Mouse (Mus musculus) left cerebral cortex, adult 11 months (tissue): Measurements from ENCODE around the gene Mybph.
A peak's percentile ranks its signal among the peaks of the same experiment; 100 is the strongest.

Experiments
- DNase-seq: peaks from one replicate; pipeline ENCODE4 v3.0.0; 2022; ENCODE audit warnings: low spot score

The Mybph gene

DNA sequence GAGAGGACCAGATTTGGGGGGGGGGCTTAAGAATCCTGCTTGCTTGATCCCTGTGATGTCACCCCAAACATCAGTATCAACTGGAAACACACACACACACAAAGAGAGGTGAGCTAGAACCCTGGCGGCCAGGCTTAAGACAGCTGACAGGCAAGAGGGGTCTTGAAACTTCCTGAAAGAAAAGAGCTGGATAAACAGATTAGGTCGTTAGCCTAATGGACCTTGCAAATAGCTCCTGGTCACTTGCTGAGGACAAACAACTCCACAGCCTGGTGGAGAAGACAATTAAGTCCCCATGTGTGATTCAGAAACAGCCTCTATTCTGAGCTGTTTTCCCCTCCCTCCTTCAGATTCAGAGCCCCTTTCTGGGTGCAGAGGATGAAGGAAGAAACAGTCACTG, 18.4 kb downstream of the Mybph start:
- DNase-seq, result no peak

DNA sequence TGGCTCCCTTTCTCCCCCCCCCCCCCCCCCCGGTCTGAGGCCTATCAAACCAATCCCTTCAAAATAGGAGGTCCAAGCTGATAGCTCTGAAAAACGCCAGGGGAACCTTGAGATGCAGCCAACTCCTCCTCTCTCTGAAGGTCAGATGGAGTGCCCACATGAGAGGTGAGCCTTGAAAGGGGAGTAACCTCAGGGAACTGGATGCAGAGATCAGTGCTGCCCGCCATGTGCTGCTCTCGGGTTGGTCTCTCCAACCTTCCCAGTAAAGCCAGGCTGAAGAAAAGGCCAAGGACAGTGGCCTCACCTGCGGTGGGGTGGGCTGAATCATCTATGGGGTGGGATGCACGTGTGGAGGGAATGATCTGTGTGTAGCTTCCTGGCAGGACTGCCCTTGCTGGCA, 19.1 kb downstream of the Mybph start:
- no peak for DNase-seq

DNA sequence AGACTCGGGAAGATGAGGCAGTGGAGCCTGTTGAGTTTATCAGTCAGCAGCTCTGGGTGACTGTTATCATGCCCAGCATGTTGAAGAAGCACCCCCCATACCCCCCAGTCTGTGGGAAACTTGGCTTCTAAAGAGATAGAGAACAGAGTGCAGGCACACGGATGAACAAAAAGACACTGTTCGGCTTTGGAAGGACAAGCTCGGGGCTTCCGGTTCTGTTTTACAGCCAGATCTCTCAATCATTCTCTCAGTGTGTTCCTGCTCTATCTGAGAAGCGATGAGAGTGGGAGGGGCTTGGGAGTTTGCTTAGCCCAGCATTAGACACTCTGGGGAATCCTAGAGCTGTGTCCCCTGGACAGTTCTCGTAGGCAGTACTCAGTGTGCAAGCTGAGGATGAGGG, 20.2 kb downstream of the Mybph start:
- DNase-seq, result no peak

GRCm38 (mm10) chr1:134215059-134215458, 21.8 kb downstream of the Mybph start:
- no peak for DNase-seq

GRCm38 (mm10) chr1:134215751-134216628, 22.7 kb downstream of the Mybph start:
- no peak for DNase-seq

- no peak for DNase-seq
Measured at GRCm38 (mm10) chr1:134216629-134216971, 23.4 kb downstream of the Mybph start.

DNA sequence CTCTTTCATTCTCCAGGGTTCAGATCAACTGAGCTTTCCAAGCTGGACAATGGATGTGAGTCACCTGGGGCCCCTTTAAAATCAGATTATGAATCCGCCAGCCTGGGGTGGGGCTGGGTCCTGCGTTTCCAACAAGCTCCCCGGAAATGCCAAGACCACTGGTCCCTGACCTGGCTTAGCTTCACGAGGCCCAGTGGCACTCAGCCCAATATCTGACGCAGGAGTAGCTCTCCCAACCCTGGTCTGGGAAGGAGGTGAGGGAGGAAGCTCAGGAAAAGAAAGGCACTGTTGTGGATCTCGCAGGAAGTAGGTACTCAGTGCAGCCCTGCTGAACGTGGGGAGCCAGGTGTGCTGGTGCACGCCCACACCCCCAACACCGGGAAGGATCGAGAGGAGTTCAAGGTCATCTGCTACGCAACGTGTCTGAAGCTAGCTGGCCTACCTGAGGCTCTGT, 23.8 kb downstream of the Mybph start:
- no peak for DNase-seq

GRCm38 (mm10) chr1:134217942-134218341, 24.7 kb downstream of the Mybph start:
- no peak for DNase-seq

- DNase-seq, result no peak
Measured at GRCm38 (mm10) chr1:134219608-134220007, 26.4 kb downstream of the Mybph start.

- DNase-seq, result no peak
Measured at GRCm38 (mm10) chr1:134221172-134221571, 27.9 kb downstream of the Mybph start.

DNA sequence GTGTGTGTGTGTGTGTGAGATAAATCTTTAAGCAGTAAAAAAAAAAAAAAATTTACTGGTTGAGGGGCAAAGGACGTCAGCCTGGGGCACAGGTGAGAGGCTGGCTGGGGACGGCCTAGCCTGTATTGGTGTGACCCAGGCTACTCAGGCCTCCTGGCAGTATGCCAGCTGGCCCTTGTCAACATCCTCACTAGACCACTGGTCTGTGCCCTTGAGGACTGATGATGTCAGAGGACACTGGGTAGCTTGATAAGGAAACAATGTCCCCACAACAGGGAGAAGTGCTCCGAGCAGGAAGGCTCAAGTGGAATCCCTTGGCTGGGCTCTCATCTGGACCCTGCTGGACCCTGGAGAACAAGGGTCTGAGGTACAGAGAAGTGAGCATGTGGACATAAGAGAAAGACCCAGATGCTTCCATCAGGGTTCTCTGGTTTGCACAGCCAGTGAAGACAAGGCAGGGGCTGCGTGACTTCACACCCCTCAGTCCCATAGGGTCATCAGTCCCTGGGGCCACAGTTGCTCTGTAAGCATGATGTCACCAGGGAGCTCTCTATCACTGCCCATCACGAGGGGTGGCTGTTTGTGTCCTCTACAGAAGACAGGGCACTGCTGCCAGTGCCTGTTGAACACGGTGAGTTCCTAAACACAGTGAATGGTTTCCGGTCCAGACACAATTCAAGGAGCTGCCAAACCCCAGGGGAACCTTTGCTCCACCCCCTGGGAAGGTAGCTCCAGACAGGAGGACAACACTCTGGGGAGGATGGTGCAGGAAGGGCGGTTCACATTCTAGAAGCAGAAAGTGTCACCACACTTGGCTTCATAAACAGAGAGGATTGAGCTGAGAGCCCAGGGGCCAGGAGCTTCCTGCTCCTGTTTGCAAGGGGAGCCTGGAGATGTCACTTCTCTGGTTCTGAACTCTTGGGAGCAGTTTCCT, 29.1 kb downstream of the Mybph start:
- DNase-seq, result no peak

- no peak for DNase-seq
Measured at GRCm38 (mm10) chr1:134224649-134225227, 31.5 kb downstream of the Mybph start.

DNA sequence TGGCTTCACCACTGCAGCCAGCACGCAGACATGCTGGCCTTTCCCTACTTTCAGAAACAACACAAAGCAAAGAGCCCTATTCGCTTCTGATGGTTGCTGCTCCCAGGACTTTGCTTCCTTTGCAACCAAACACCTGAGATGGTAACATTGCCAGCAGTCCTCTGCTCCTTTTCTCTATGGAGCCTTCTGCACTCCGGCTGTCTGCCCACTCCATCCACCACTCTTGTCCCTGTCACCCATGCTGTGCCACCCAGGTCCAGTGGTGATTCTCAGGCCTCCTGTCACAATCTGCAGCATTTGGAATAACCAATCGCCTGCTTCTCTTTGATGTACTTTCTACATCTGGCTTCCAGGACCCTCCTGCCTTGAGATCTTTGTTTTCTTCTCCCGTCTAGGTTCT, 32.1 kb downstream of the Mybph start:
- DNase-seq, result no peak

DNA sequence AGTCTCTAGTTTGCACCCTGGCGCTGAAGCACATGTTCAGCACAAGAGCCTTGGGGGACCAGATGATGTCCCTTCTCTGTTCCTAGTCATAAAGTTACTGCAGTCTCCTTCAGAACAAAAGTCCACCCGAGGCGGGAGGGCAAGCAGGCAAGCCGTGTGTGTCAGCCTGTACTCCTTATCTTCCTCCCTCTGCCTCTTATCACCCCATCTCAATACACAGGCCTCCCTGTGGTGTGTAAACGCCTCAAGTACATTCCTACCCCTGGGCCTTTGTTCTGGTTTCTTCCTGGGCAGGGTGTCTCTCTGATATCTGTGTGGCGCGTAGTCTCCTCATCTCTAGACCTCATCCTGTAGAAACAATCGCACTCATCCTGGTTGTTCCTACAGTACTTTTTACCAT, 33.5 kb downstream of the Mybph start:
- no peak for DNase-seq

- DNase-seq, result no peak
Measured at GRCm38 (mm10) chr1:134229806-134230575, 36.7 kb downstream of the Mybph start.

GRCm38 (mm10) chr1:134230638-134231228, 37.5 kb downstream of the Mybph start:
- no peak for DNase-seq

- no peak for DNase-seq
Measured at GRCm38 (mm10) chr1:134231270-134231669, 38.0 kb downstream of the Mybph start.

GRCm38 (mm10) chr1:134231681-134232080, 38.4 kb downstream of the Mybph start:
- no peak for DNase-seq

DNA sequence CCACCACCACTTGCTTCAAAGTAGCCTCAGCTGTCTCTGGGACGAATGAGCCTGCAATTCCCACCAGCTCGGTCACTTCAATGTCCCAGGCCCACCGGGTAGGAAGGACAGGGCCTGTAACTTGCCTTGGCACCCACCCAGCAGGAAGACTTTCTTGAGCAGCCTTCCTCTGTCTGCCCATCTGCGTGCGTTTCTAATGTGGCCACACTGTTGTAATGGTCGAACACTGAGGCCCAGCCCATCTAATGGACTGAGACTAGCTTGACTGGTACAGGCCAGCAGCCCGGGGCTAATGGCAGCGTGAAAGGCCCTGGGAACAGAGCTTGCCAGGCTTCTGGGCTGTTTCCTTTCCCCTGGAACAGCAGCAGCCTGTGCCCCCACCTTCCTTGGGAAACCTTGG, 39.1 kb downstream of the Mybph start:
- DNase-seq, result no peak

GRCm38 (mm10) chr1:134232778-134233531, 39.7 kb downstream of the Mybph start:
- DNase-seq, result peak; percentile 69
